Mouse (Mus musculus) right cerebral cortex, postnatal 4 days (tissue): ENCODE data around the gene March7.

Experiments
- DNase-seq: peaks from one replicate; pipeline ENCODE4 v3.0.0-alpha.2; 2022

Gene March7

DNA sequence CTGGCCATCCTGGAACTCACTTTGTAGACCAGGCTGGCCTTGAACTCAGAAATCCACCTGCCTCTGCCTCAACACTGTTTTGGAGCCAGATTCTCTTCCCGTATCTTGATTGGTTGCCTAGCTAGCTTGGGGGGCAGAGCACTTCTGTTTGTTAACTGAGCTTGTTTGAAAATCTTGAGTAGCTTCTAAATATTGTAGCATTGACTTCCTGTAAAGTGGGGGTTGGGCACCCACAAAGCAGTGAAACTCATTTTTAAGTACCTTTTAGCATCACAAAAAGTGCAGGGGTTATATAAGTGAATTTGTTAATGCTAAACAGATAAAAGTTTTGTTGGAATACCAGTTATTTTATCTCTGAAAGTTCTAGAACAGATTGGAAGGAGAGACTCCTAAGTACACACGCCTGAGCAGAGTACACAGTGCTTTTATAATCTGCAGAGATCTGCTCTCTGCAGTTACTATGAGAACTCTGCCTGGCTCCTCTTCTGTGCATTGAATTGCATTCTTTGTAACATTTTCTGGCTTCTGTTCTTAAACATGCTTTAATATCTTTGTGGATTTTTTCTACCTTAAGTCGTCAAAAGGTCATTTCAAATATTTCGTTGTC, 7.0 kb downstream of the March7 start:
- no peak for DNase-seq

- DNase-seq, result no peak
Observed at GRCm38 (mm10) chr2:60217620-60218019, 7.9 kb downstream of the March7 start.

DNA sequence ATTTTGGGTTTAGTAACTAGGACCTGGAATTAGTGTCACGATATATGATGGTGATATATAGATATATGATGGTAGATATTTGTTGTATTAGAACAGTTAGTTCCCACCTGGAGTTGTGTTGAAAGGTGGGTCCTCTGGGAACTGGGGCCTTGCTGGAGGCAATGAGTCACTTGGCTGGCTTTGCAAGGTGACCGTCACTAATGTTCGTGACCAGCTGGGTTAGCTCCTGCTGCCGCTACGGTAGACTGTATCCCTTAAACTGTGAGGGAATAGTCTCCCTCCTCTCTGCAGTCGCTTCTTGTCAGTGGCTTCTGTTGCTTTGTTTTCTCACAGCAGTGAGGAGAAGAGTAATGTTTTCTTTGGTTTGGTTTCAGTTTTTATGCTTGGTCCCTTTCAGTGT, 11.5 kb downstream of the March7 start:
- DNase-seq, result no peak

- DNase-seq, result no peak
Observed at GRCm38 (mm10) chr2:60221954-60222353, 12.3 kb downstream of the March7 start.

DNA sequence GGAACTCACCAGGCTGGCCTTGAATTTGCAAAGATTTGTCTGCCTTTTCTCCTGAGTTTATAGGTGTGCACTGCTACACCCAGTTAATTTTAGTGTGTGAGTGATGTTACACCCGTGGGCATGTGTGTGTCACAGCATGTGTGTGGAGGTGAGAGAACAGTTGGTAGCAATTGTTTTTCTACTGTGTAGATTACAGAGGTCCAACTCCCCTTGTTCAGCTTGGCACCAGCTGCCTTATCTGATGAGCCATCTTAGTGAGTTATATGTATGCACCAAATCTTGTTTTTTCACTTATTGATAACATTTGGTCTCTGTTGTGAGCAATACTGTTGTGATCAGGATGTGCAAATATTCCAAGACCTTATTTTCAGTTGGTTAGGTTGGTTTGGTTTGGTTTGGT, 13.8 kb downstream of the March7 start:
- no peak for DNase-seq

DNA sequence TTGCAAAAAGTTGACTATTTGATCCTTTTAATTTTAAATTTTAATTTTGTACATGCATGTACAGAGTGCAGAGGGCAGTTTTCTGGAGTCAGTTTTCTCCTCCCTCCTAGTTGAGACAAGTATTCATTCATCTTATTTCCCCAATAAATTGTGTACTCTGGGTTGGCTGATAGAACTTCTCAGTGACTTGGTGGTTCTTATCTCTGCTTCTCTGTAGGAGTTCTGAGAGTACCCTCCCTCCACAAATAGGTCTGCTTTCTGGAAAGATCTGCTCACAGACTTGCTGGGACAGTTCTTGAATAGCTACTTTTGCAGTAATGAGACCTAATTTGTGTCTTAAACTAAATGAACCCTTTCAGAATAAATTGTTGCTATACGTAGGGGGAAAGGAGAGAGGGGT, 18.8 kb downstream of the March7 start:
- no peak for DNase-seq

DNA sequence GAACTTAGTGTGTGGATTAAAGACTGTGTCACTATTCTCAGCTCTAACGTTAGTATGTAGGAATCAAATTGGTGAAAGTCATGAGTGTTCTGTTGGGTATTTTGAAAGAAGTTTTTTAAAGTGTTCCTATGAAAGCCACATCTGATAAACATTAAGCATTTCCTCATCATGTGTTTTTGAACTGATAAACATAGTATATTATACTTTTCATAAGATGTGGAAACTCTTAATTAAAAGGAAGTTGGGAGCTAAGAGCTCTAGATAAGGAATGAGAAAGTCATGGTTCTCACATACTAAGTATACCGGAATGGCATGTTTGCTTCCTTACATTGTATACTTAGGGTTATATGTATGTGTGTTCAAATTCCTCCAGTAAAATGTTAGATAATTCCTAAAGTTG, 20.7 kb downstream of the March7 start:
- no peak for DNase-seq

- DNase-seq, result no peak
Observed at GRCm38 (mm10) chr2:60233147-60233546, 23.5 kb downstream of the March7 start.

- DNase-seq, result no peak
Observed at GRCm38 (mm10) chr2:60234506-60234905, 24.8 kb downstream of the March7 start.

DNA sequence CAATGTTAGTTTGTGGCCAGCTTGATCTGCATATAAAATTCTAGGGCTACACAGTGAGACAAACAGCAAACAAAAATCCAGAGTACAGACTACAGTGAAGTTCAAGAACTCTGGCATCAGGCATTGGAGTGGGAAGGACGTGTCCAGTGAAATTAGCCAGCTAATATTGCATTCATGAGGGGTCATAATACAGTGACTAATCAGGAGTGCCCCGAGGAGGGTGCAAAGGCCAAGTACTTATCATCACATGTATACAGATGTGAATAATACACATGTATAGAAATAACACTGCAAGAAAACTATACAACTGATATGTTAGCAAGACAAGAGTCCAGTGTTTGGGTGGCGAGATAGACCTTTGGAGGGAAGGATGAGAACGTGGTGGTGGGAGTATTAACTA, 43.1 kb downstream of the March7 start:
- DNase-seq, result no peak

DNA sequence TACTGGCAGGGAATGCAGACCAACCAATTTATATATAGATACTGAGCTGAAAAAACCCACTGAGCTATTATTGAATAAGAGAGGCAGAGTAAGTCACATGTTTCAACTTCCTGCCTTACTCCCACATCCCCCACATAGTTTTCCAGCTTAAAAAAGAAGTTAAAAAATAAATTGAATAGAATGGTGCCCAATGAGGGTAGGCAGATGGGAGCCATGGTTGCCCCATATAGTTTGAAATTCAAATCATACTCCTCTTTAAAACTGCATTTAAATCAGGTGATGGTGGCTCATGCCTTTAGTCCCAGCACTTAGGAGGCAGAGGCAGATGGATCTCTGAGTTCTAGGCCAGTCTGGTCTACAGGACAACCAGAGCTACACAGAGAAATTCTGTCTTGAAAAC, 43.8 kb downstream of the March7 start:
- no peak for DNase-seq

- DNase-seq, result no peak
Observed at GRCm38 (mm10) chr2:60256751-60257150, 47.1 kb downstream of the March7 start.

GRCm38 (mm10) chr2:60259186-60259585, 49.5 kb downstream of the March7 start:
- no peak for DNase-seq

GRCm38 (mm10) chr2:60260621-60261350, 51.1 kb downstream of the March7 start:
- DNase-seq, result no peak

DNA sequence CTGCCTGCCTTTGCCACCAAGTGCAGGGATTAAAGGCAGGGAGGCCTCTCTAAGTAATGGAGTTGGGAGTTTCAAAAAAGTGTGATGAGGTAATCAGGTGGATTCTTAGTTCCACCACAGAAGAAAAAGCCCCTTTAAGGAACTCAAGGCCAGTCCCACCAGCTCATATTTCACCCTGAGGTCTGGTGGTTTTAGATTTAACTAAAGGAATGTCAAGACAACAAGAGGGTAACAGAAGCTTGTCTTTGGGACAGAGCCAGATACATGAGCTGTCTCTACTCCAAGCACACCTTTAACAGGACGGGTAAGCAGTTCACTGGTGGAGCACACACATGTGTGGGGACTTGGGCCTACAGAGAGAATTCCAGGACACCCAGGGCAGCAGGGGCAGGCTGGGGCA, 57.9 kb downstream of the March7 start:
- DNase-seq, result no peak

DNA sequence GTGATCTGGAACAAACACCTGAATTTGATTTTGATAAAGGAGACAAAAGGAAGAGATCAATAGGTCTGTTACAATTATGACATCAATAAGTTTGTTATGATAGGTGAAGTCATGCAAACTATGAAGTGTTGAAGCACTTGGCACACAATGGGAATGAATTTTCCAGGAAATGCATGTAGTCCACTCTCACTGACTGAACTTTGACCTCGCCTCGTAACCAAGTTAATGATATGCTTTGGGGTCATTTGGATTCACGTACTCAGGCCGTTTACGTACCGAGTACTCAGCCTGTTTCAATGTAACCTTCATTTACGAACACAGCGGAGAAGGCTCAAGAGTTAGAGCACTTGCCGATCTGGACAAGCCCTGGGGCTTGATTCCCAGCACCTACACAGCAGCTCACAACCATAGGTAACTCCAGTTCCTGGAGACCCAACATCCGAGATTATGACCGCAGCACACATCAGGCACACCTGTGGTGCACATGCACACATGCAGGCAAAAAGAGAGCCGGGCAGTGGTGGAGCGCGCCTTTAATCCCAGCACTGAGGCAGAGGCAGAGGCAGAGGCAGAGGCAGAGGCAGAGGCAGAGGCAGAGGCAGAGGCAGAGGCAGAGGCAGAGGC, 60.3 kb downstream of the March7 start:
- DNase-seq, result no peak

- no peak for DNase-seq
Observed at GRCm38 (mm10) chr2:60278627-60279026, 68.9 kb downstream of the March7 start.

DNA sequence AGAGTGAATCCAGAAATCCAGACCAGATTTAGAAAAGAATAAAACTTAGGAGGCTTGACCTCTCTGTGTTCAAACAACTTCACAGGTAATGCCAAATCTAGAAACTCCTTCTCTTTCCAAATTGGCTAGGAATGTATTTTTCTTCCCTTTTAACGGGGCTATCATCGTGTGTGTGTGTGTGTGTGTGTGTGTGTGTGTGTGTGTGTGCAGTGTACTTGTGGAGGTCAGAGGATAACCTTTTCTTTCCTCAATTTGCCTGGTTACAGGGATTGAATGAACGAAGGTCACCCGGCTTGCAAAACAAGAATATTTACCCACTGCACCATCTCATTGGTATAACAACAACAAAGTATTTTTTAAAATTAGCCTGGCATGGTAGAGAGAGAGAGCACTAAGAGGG, 72.9 kb downstream of the March7 start:
- no peak for DNase-seq

DNA sequence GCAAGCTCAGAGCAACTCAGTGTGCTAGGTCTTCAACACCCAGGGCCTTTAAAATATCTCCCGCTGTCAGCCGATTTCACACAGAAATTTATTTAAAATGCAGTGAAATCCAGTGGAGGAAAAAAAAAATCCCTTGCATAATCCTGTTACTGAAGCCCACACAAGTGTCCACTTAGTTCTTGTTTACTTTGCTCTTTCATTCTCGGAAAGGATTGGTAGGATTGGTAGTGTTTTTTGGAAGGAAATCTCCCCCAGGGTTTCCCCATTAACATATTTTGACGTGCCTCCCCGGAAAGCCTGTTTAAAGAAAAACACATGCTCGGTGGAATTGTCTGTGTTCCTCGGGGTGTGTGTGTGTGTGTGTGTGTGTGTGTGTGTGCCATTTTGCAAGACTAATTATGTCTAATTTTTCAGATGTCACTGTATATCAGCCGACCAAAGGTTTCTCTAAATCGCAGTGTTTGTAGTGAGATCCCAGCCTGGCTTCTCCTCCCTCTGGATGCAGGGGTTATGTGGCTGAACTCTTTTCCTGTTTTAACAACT, 73.6 kb downstream of the March7 start:
- no peak for DNase-seq

DNA sequence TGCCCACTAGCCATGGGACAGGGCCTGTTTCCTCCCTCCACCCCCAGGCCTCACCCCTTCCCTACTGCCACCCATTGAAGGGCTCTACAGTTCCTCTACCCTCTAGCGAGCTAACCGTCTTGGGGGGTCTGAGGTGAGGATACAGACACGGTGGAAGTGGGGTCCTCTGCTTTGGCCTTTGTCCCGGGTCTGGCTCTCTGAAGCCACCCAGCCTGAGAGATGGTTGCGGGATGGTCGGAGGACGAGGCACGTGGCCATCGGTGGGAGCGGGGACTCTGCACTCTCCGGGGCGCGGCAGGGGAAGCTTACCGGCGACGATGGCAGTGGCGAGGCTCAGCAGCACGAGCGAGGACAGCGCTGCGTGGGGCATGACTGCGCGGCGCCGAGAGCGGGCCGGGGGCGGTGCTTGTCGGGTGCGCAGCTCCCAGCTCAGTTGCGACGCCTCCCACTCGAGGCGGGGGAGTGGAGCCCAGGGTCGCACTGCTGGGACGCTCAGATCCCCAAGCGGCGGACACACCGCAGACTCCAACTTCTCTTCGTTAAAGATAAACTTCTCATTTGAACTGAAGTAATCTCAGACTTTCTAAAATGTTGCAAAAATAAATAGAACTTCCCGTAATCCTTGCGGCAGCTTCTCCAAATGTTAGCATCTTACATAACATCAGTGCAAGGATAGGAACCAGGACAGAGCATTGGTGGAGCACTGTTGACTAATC, 74.2 kb downstream of the March7 start:
- peak; percentile 53 for DNase-seq

DNA sequence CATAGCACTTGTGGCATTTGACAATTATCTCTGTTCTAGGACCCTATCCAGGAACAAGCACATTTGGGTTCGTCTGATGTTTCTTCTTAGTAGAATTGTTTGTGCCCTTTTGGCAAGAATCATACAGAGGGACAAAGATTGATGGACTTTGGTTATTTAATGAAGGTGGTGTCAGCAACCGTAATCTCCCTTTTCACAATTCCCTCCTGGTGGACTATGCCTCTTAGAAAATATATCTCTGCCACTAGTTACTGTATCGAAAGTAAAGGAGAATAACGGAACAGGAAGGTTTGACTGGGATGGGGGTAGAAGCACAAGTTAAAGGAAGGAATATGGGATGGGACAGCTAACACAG, 74.8 kb downstream of the March7 start, which contains the start of gene Cd302:
TSS of gene Cd302 (minus strand) at position 22 of the 355 bp plus-strand sequence.
- DNase-seq, result no peak

- no peak for DNase-seq
Observed at GRCm38 (mm10) chr2:60285107-60285617, 75.5 kb downstream of the March7 start.

DNA sequence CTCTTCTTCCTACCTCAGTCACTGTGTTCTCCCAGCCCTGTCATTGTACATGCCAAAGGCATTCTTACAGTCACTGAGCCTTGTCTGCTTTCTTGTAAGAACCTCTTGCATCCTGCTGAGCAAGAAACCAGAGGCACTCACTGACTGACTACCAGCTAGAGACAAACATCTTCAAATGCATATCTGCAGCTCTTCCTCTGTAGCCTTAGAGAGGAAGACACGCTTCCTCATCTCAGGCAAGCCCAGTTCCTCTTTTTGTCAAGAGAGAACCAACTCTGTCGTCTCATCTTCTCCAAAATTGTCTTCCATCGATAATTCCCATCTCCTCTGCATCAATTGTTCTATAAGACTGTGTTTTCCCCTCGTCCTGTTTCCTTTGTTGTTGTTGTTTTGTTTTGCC, 78.9 kb downstream of the March7 start:
- no peak for DNase-seq
